Mouse (Mus musculus) mesoderm, embryonic 11.5 days (tissue): Measurements from ENCODE around the gene Fam122c.
"Not testable (repeated sequence)": the region's sequence is repeated elsewhere in the genome, so short reads cannot be mapped to it uniquely, and the experiment has no call there.

Experiments
- DNase-seq: peaks from one replicate; pipeline ENCODE4 v3.0.0-alpha.2; 2012; ENCODE audit warnings: low read depth, low spot score

Fam122c gene

GRCm38 (mm10) chrX:53273124-53273523 is at the start of gene Fam122c:
Fam122c (plus strand) TSS chrX:53273424.
- DNase-seq, result no peak

DNA sequence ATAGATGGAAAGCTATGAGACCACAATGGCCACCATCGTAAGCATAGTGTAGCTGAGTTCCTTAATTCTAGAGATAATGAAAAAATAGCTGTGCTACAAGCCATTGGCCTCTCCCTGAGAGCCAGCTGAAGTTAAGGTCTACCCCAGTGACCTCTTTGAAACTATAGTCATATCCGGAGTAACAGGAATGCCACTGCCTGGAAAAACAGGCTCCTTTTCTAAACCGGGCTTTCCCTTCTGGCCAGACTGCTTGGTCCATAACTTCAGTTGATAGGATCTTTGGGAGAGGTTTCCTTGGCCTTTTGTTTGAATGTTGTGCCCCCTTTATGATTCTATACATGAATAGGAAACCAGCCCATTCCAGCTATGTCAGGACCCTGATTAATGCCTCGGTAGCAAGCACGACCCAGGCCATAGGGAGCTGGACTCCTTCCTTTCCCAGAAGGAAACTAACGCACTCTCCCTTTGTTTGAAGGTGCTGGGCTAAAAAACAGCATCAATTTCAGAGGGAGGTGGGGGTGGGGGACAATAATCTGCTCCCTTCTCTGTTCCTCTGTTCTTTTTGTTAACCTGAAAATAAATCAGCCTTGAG is 48.8 kb upstream of the Fam122c start:
- no peak for DNase-seq

DNA sequence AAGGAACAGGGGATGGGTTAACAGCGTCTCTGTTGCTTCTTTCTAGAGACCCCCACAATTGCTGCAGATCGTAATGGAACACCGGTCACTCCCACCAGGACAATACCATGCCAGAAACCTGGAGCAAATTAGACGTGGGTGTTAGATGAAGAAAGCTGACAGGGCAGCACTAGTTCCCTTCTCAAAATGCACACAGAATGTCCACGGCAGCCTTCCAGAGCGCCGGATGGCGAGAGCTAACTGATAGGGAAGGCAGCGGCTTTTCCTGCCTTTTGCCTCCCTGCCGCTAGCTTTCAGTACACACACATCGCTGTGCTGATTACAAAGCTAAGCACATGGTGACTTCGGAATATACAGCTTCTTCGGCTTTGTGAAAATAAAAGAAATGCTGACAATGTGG is 41.3 kb upstream of the Fam122c start:
- DNase-seq, result no peak

DNA sequence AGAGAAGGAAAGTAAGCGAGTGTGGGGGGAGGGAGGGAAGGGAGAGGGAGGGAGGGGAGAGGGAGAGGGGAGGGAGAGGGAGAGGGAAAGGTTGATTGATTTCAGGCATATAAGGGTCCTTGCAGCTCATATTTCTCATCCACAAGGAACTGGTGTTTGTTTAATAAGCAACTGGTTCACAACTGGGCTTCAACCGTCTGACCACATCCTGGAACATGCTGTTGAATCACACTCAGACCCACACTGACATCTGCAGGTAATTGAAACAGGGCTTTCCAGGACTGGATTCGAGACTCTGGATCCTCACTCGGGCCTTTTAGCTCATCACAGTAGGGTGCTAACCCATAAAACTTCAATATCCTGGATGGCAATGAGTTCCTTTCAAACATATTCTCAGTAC is 39.5 kb upstream of the Fam122c start:
- DNase-seq, result peak; percentile 41

DNA sequence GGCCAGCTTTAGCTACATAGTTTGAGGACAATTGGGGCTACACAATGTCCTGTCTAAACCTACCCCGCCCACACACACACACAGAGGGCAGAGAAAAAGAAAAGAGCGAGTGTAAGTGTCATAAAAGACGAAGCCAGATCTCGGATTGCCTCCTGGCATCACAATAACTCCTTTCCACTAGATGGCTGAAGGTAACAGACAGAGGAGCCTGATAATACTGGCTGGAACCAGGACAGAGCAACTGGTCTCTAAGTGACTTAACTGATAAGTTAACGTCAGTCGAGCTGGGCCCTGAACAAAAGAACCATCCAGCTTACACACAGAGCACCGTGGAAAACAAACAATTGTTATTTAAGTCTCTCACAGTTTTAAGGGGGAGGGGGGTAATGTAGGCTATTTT is 36.8 kb upstream of the Fam122c start:
- DNase-seq, result no peak

- no peak for DNase-seq
These were observed 35.3 kb upstream of the Fam122c start for GRCm38 (mm10) chrX:53237971-53238370.

- DNase-seq, result no peak
These were observed 33.2 kb upstream of the Fam122c start, which contains the start of gene Plac1 for GRCm38 (mm10) chrX:53240011-53240410. Plac1 (minus strand) TSS chrX:53240111.

DNA sequence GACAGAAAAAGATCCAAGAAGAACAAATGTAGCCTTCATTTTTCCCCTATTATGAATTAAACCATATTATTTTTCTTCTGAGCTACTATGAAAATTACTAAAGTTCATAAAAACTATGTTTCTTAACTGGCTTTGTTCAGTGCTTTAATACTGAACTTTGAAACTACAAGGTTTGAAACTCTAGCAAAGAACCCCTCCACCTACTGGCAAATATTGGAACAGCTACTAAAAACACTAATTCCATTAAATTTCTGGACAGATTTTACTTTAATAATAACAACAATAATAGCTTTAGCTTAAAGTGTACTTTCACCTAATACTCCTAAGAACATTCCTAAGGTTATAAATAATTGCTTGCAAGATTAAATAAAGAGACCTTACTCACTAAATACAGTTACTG is 18.0 kb upstream of the Fam122c start:
- DNase-seq, result no peak

DNA sequence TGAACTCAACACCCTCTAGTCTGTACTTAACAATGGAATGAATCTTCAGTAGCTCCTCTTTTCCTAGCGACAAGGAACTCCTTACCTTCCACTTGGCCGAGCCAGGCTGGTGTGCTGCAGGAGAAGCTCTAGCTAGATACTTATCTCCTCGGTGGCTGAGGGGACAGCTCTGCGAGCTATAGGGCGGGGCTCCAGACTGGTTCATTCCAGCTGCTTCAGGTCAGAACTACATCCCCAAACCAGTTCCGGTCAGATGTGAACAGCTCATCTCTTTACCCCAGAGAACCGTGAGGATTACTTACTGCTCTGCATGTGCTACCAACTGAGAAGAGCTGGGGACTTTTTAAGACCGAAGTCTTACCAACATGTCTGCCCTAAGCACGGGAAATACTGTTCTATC is 7.0 kb upstream of the Fam122c start:
- DNase-seq, result no peak

GRCm38 (mm10) chrX:53268856-53269255 is 4.4 kb upstream of the Fam122c start:
- peak; percentile 69 for DNase-seq

DNA sequence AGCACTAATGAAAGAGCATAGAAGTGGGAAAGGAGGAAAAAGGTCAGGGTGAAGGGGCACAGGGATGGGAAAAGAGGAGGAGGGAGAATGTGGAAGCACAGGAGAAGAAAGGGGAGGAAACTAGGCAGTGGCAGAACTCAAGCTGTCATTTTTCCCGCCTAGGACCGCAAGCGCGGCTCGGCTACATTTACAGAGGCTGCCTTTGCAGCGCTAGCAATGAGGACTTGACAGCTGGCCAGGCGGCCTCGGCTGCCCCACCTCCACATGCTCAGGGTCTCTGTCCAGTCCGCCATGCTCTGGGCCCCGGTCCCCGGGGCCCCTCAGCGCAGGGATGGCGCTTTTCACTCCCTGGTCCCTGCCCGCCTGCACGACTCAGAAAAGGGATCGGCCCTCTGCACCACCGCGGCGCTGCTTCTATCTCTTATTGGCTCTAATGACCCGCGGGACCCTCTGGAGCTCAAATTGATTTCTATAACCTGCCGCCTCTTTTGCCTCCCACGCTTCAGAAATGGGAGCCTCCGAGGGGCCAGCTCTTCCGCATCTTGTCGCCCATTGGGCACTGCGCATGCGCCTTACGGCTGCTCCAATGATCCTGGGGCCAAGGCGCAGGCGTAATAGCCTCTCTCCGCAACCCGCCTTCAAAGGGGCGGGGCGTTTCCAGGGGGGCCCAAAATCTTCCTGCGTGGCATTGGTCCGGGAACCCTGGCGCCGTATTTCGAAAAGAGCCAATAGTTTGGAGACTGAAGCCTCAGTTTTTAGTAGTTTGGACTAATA is 3.7 kb upstream of the Fam122c start, which contains the start of gene Fam122b:
TSS of gene Fam122b (minus strand) at position 517 of the 774 bp plus-strand sequence.
- peak; percentile 95 for DNase-seq

- no peak for DNase-seq
These were observed 3.2 kb upstream of the Fam122c start for GRCm38 (mm10) chrX:53270063-53270432.

DNA sequence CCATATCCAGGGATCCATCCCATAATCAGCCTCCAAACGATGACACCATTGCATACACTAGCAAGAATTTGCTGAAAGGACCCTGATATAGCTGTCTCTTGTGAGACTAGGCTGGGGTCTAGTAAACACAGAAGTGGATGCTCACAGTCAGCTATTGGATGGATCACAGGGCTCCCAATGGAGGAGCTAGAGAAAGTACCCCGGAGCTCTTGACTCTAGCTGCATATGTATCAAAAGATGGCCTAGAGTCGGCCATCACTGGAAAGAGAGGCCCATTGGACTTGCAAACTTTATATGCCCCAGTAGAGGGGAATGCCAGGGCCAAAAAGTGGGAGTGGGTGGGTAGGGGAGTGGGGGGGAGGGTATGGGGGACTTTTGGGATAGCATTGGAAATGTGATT is 1.6 kb upstream of the Fam122c start:
- DNase-seq, result not testable (repeated sequence)

GRCm38 (mm10) chrX:53287924-53288323 is 14.7 kb downstream of the Fam122c start:
- no peak for DNase-seq

DNA sequence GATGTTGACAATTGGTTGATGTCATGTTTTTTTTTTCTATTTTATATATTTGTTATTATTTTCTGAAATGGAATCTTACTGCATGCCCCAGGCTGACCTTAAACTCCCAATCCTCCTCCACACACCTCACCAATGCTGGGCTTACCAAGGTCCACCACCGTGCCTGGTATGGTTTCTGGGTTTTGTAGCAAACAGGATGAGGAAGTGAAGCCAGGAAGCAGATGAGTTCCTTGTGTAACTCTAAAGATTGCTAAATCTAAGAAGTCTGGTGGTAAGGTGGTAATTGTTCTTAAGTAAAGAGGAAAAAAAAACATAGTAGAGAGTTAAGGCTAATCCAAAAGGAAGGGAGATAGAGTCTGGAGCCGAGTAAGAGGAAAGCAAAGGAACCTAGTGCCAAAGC is 47.3 kb downstream of the Fam122c start:
- no peak for DNase-seq

DNA sequence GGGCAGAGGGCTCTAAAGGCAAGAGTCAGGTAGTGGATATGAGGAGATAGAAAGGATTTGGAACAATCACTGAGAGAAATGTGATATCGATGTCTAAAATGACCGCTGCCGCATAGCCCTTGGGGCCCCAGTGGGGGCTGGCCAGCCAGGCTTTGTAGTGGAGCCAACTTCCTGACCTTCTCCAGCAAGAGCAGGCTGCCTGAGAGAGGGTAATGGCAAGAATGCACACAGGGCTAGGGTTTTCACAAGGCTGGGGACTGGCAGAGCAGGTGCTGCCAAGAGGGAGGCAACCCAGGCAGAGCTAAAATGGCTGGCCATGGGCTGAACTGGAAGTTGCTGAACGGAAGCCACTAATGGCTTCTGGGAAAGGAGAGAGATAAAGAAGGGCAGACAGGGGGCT is 47.9 kb downstream of the Fam122c start:
- DNase-seq, result no peak

DNA sequence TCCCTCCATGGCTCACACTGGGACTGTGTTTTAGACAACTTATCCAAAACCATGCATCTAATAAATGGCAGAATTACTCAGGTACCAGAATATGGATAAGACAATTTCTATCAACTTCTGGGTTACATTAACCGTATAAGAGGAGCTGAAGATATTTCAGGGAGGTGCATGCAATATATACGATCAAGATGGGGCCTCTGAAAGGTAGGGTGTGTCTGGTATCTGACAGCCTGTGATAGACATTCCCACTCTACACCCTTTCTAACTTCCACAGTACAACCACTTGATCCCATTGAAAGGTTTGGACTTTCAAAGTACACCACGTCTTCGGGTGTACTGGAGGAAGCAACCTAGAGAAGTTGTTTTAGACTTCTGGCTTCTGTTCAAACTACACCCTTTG is 57.2 kb downstream of the Fam122c start:
- no peak for DNase-seq

DNA sequence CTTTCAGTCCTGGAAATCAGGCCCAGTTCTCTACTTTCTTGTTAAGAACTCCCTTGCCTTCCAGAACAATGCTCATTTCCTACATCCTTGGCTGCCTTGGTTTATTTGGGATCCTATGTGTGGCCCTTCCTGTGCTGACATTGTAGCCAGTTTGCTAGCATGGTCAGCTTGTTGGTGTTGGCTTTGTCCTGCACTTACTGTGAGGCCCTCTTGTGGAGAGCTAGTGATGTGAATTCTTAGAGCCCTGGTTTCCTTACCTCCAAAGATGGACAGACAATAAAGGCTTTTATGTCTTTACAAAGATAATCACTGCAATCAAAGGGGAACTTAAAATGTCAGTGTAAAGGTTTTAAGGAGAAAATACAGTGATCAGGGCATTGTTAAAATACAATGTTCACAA is 64.1 kb downstream of the Fam122c start:
- no peak for DNase-seq

DNA sequence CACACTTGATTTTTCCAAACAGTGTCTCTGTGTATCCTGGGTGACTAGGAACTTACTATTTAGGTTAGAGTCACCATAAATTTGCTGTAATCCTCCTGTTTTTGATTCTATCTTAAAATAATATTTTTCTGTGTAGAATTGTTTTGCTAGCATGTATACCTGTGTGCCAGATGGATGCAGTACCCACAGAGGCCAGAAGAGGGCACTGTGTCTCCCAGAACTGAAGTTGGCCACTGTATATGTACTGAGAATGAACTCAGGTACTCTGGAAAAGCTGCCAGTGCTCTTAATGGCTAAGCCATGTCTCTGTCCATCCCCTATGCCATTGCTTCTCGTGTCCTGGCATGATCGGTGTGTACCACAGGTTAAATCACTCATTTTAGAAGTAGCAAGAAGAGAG is 68.3 kb downstream of the Fam122c start:
- peak; percentile 45 for DNase-seq

DNA sequence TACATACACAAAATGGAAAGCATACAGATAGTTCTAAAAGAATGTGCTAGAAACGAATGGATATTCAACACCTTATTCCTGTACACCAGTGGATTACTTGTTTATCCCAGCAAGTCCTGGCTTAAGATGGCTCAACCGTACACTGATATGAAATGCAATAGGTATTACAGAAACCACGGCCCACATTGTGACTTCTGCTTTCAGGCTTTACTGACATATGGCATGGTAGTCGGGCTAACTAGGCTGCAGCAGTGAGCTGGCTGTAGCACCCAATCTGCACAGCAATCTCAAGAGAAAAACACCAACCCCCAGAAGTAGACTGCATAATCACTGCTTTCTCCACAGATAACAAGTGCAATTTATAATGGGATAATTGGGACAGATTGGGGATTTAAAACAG is 75.2 kb downstream of the Fam122c start:
- DNase-seq, result no peak

DNA sequence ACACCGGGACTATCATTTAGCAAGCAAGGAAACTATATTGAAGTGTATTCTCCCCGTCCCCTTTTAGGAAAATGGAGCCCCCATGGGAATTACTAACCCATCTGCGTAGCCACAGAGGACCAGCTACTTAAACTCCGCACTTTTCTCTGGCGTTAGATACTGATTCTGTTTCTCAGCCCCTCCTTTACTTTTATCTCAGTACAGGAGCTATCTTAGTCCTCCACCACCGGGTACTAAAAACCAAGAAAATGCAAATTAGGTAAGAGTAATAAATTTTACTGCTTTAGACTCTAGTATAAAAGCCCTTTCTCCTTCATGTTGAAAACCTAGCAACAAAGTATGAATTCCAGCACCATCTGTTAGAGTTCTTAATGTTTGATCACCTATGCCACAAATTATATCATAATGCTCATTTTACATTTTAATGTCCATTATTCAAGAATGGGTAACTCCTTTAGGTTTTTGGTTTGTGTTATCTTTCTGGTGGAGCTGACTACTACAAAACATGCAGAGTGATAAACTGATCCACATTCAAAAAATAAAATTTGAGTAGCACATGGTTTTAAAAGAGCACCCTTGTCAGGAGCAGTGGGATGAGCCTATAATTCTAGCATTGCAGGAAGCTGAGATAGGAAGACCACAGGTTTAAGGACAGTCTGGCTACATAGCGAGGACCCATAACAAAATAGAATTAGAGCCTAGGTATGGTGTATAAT is 91.6 kb downstream of the Fam122c start:
- DNase-seq, result no peak

- peak; percentile 53 for DNase-seq
These were observed 96.5 kb downstream of the Fam122c start for GRCm38 (mm10) chrX:53369534-53370365.
